Mouse (Mus musculus): ENCODE measurements around the gene Tnfaip6. TPM values are rescaled to one million over a fixed set of nuclear protein-coding genes. Genes with fewer than 3 reads are reported as not detected.

The Tnfaip6 gene
- polyA plus RNA-seq, 1 experiment = 0.28 TPM

GRCm38 (mm10) chr2:52071241-52071991 lies 33.6 kb downstream of the Tnfaip6 start:
- no peaks in the 10 kb centered on the region for H3K36me3 ChIP-seq (ENCODE audit: control insufficient read depth, insufficient read depth, low read length)
- WGBS = 85% methylated on average over 13 of the region's 13 CpGs
- DNase-seq = no peak
- H3K4me3 ChIP-seq (ENCODE audit: insufficient read depth, low read depth, low read length) = no peak overlapping the region
- no peaks in the 10 kb centered on the region; the same call in 1 of the 2 replicates for H3K4me1 ChIP-seq (ENCODE audit: control insufficient read depth, insufficient read depth, low read length)
- H3K27me3 ChIP-seq (replicated peaks; ENCODE audit: control insufficient read depth, insufficient read depth, low read length) = no peaks in the 10 kb centered on the region
- no peak overlapping the region for H3K27ac ChIP-seq (ENCODE audit: insufficient read depth, low read depth, low read length)
- TF ChIP-seq CTCF (conservative IDR thresholded peaks at IDR 0.05; ENCODE audit: insufficient read depth, insufficient read length, low read depth, low read length) = no peak
- TF ChIP-seq POLR2A (IDR thresholded peaks at IDR 0.05; ENCODE audit: low read depth, low read length) = no peak

GRCm38 (mm10) chr2:52072065-52072490 lies 34.3 kb downstream of the Tnfaip6 start:
- H3K4me1 ChIP-seq (ENCODE audit: control insufficient read depth, insufficient read depth, low read length) = no peaks in the 10 kb centered on the region; the same call in 1 of the 2 replicates
- WGBS = 15% methylated on average over 10 of the region's 10 CpGs
- H3K27me3 ChIP-seq (replicated peaks; ENCODE audit: control insufficient read depth, insufficient read depth, low read length) = no peaks in the 10 kb centered on the region
- DNase-seq = no peak
- peak overlapping the region; percentile 87 for H3K4me3 ChIP-seq (ENCODE audit: insufficient read depth, low read depth, low read length)
- H3K27ac ChIP-seq (ENCODE audit: insufficient read depth, low read depth, low read length) = no peak overlapping the region
- no peaks in the 10 kb centered on the region for H3K36me3 ChIP-seq (ENCODE audit: control insufficient read depth, insufficient read depth, low read length)
- TF ChIP-seq POLR2A (IDR thresholded peaks at IDR 0.05; ENCODE audit: low read depth, low read length) (no peak), CTCF (conservative IDR thresholded peaks at IDR 0.05; ENCODE audit: insufficient read depth, insufficient read length, low read depth, low read length) (no peak)

GRCm38 (mm10) chr2:52072491-52073140 lies 34.8 kb downstream of the Tnfaip6 start, which contains the start of gene Rif1:
TSS of gene Rif1 (plus strand) at chr2:52072832.
- Histone ChIP-seq H3K27ac (ENCODE audit: insufficient read depth, low read depth, low read length) (peak within 1 kb of the TSS; percentile 43), H3K4me1 (ENCODE audit: control insufficient read depth, insufficient read depth, low read length) (no peaks in the 10 kb centered on the region; the same call in 1 of the 2 replicates), H3K36me3 (ENCODE audit: control insufficient read depth, insufficient read depth, low read length) (no peaks in the 10 kb centered on the region), H3K4me3 (ENCODE audit: insufficient read depth, low read depth, low read length) (peak within 1 kb of the TSS; percentile 87), H3K27me3 (replicated peaks; ENCODE audit: control insufficient read depth, insufficient read depth, low read length) (no peaks in the 10 kb centered on the region)
- TF ChIP-seq CTCF (conservative IDR thresholded peaks at IDR 0.05; ENCODE audit: insufficient read depth, insufficient read length, low read depth, low read length) = no peak
- TF ChIP-seq POLR2A (IDR thresholded peaks at IDR 0.05; ENCODE audit: low read depth, low read length) = no peak
- under 1% methylated on average over 63 of the region's 72 CpGs for WGBS
- DNase-seq = peak; percentile 92

DNA sequence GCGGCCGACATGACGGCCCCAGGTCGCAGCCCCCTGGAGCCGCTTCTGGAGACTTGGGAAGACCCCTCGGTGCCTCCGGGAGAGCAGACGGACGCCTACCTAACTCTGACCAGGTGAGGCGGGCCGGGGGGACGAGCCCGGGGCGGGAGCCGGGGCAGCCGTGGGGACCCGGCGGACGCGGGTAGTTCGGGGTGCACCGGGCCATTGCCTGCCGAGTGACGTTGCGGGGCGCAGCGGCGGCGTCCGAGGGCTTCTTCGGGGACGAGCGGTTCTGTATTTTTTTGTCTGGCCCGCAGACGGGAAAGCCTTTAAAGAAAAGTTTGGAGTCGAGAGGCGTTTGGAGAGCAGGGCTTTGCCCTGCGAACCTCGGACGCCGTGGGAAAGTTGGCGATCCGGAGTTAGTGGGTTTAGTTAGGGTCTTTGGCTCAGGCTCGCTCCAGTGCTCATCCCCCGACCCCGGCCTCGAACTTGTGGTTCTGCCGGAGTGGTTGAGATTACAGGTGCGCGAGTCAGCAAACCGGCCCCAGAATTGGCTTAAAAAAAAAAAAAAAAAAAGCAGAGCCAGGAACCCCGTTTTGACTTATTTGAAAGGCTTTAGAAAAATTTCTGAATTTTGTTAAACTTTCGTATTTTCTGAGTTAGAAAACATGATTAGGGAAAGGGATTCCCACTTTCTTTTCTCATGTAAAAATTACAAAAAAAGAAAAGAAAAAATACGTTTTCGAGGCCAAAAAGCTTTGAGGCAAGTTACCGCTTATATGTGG lies 35.5 kb downstream of the Tnfaip6 start:
- Histone ChIP-seq H3K27me3 (replicated peaks; ENCODE audit: control insufficient read depth, insufficient read depth, low read length) (no peaks in the 10 kb centered on the region), H3K4me1 (ENCODE audit: control insufficient read depth, insufficient read depth, low read length) (no peaks in the 10 kb centered on the region; the same call in 1 of the 2 replicates), H3K27ac (ENCODE audit: insufficient read depth, low read depth, low read length) (peak overlapping the region; percentile 43), H3K4me3 (ENCODE audit: insufficient read depth, low read depth, low read length) (peak overlapping the region; percentile 87), H3K36me3 (ENCODE audit: control insufficient read depth, insufficient read depth, low read length) (no peaks in the 10 kb centered on the region)
- WGBS = 3% methylated on average over 56 of the region's 56 CpGs
- no peak for TF ChIP-seq CTCF (conservative IDR thresholded peaks at IDR 0.05; ENCODE audit: insufficient read depth, insufficient read length, low read depth, low read length)
- no peak for DNase-seq

DNA sequence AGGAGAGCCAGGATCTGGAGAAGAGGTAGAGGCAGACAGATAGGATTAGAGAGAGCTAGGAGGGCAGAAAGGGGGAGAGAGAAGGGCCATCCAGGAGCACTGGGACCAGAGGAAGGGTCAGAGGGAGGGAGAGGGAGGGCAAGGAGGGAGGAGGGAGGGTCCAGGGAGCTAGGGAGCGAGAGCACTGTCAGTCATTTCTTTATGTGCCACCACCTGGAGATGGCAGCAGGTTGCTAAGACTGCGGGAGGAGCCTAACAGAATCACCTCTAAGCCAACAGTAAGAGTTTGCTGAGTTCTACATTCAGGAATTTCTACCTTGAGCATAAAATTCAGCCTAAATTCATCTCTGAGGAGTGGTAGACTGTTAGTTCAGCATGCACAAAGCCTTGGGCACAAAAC lies 40.9 kb downstream of the Tnfaip6 start:
- Histone ChIP-seq H3K27me3 (replicated peaks; ENCODE audit: control insufficient read depth, insufficient read depth, low read length) (no peaks in the 10 kb centered on the region), H3K4me1 (ENCODE audit: control insufficient read depth, insufficient read depth, low read length) (no peaks in the 10 kb centered on the region), H3K27ac (ENCODE audit: insufficient read depth, low read depth, low read length) (no peak overlapping the region), H3K4me3 (ENCODE audit: insufficient read depth, low read depth, low read length) (no peak overlapping the region), H3K36me3 (ENCODE audit: control insufficient read depth, insufficient read depth, low read length) (peaks cover 1% of the 10 kb centered on the region)
- WGBS = 95% methylated on average over 2 of the region's 2 CpGs
- no peak for DNase-seq
- TF ChIP-seq POLR2A (IDR thresholded peaks at IDR 0.05; ENCODE audit: low read depth, low read length) = no peak
- TF ChIP-seq CTCF (conservative IDR thresholded peaks at IDR 0.05; ENCODE audit: insufficient read depth, insufficient read length, low read depth, low read length) = no peak

DNA sequence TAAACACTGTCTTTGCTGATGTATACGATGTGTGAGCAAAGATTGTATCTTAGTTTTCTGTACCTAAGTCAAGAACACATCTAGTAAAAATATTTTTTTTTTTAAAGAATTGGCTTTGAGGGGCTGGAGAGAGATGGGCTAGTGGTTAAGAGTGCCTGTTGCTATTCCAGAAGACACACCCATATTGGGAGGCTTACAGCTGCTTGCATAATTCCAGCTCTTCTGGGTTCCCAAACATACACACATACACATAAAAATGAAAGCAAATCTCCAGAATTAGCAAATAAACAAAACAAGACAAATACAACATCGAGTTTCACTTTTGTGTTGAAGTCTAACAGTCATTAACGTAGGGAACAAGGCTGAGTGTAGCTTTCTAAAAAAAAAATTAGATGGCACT lies 46.2 kb downstream of the Tnfaip6 start:
- Histone ChIP-seq H3K4me3 (ENCODE audit: insufficient read depth, low read depth, low read length) (no peak overlapping the region), H3K27ac (ENCODE audit: insufficient read depth, low read depth, low read length) (no peak overlapping the region), H3K27me3 (replicated peaks; ENCODE audit: control insufficient read depth, insufficient read depth, low read length) (no peaks in the 10 kb centered on the region), H3K4me1 (ENCODE audit: control insufficient read depth, insufficient read depth, low read length) (no peaks in the 10 kb centered on the region), H3K36me3 (ENCODE audit: control insufficient read depth, insufficient read depth, low read length) (peaks cover 5% of the 10 kb centered on the region)
- no peak for TF ChIP-seq CTCF (conservative IDR thresholded peaks at IDR 0.05; ENCODE audit: insufficient read depth, insufficient read length, low read depth, low read length)
- no peak for TF ChIP-seq POLR2A (IDR thresholded peaks at IDR 0.05; ENCODE audit: low read depth, low read length)
- WGBS = 94% methylated on average over 3 of the region's 3 CpGs
- no peak for DNase-seq
